Mouse (Mus musculus) forebrain, embryonic 15.5 days (tissue): ENCODE measurements around the gene Cacna1a. TPM values are rescaled to one million over a fixed set of nuclear protein-coding genes. Genes with fewer than 3 reads are reported as not detected.
A peak's percentile ranks its signal among the peaks of the same experiment; 100 is the strongest.

Source experiments
- ATAC-seq: fragments of 200-750 bp; cut with Nextera tagmentation; replicated peaks from 2 replicates; pipeline ENCODE4 v1.8.0; 2017; ENCODE audit warnings: mild to moderate bottlenecking, moderate TSS enrichment, moderate library complexity
- H3K27ac ChIP-seq: fragments of 300-500 bp; sonication (generic); replicated peaks from 2 replicates; pipeline ENCODE4 v1.5.1; 2015; ENCODE audit warnings: mild to moderate bottlenecking, inconsistent platforms
- H3K27me3 ChIP-seq: fragments of 300-500 bp; sonication (generic); 2 replicates; pipeline ENCODE4 v1.6.1; 2015; ENCODE audit warnings: inconsistent platforms
- H3K36me3 ChIP-seq: fragments of 300-500 bp; sonication (generic); 2 replicates; pipeline ENCODE4 v1.6.1; 2015; ENCODE audit warnings: mild to moderate bottlenecking, inconsistent platforms
- H3K4me1 ChIP-seq: fragments of 300-500 bp; sonication (generic); 2 replicates; pipeline ENCODE4 v1.6.1; 2015; ENCODE audit warnings: inconsistent platforms
- H3K4me2 ChIP-seq: fragments of 300-500 bp; sonication (generic); replicated peaks from 2 replicates; pipeline ENCODE4 v1.6.1; 2015; ENCODE audit warnings: mild to moderate bottlenecking, inconsistent platforms
- H3K4me3 ChIP-seq: fragments of 300-500 bp; sonication (generic); 2 replicates; pipeline ENCODE4 v1.5.1; 2015; ENCODE audit warnings: mild to moderate bottlenecking, inconsistent platforms
- H3K9ac ChIP-seq: fragments of 300-500 bp; sonication (generic); replicated peaks from 2 replicates; pipeline ENCODE4 v1.6.1; 2015; ENCODE audit warnings: mild to moderate bottlenecking, inconsistent platforms
- H3K9me3 ChIP-seq: fragments of 300-500 bp; sonication (generic); 2 replicates; pipeline ENCODE4 v1.6.1; 2016; ENCODE audit warnings: inconsistent platforms
- WGBS: fragments of 180-500 bp; shearing (Covaris S2); methylation state at CpG from one replicate; pipeline ENCODE4 v1.1.7; 2015; ENCODE audit warnings: mixed read lengths; 5-methylcytosine and 5-hydroxymethylcytosine counted together
- polyA plus RNA-seq: library from polyadenylated mRNA; unstranded; fragments of >200 nt; fragmentation: Nextera tagmentation; extraction: Ambion mirVana; gene quantifications from 2 replicates; pipeline ENCODE4 v1.2.1, GENCODE M21; 2015

Cacna1a gene
- polyA plus RNA-seq, 1 experiment from 2014 or later: 12.9 TPM

- Histone ChIP-seq H3K9ac (no peak overlapping the region), H3K36me3 (peaks cover 7% of the 10 kb centered on the region; the same call in 1 of the 2 replicates), H3K27ac (peak overlapping the region; percentile 67), H3K27me3 (no peaks in the 10 kb centered on the region), H3K4me3 (no peak overlapping the region), H3K4me2 (no peak overlapping the region), H3K9me3 (no peaks in the 10 kb centered on the region), H3K4me1 (peaks cover 20% of the 10 kb centered on the region)
- 27% methylated on average over 2 of the region's 2 CpGs for WGBS
- no peak for ATAC-seq
Measured at GRCm38 (mm10) chr8:84520999-84521398, 132.8 kb downstream of the Cacna1a start.

GRCm38 (mm10) chr8:84528036-84528435 lies 139.8 kb downstream of the Cacna1a start:
- Histone ChIP-seq H3K27ac (no peak overlapping the region), H3K27me3 (no peaks in the 10 kb centered on the region), H3K4me1 (no peaks in the 10 kb centered on the region), H3K36me3 (peaks cover 17% of the 10 kb centered on the region; the same call in 1 of the 2 replicates), H3K9me3 (no peaks in the 10 kb centered on the region), H3K9ac (no peak overlapping the region), H3K4me3 (no peak overlapping the region), H3K4me2 (no peak overlapping the region)
- 84% methylated on average over 7 of the region's 7 CpGs for WGBS
- ATAC-seq: no peak

- Histone ChIP-seq H3K9me3 (no peaks in the 10 kb centered on the region), H3K4me1 (no peaks in the 10 kb centered on the region), H3K27ac (no peak overlapping the region), H3K4me3 (no peak overlapping the region), H3K36me3 (peaks cover 24% of the 10 kb centered on the region; the same call in 1 of the 2 replicates), H3K27me3 (no peaks in the 10 kb centered on the region), H3K9ac (no peak overlapping the region), H3K4me2 (no peak overlapping the region)
- 81% methylated on average over 4 of the region's 4 CpGs for WGBS
- ATAC-seq: no peak
Measured at GRCm38 (mm10) chr8:84529548-84529947, 141.3 kb downstream of the Cacna1a start.

GRCm38 (mm10) chr8:84532725-84533124 lies 144.5 kb downstream of the Cacna1a start:
- Histone ChIP-seq H3K27ac (no peak overlapping the region), H3K9me3 (no peaks in the 10 kb centered on the region), H3K9ac (no peak overlapping the region), H3K27me3 (no peaks in the 10 kb centered on the region), H3K4me3 (no peak overlapping the region), H3K4me2 (no peak overlapping the region), H3K36me3 (peaks cover 36% of the 10 kb centered on the region), H3K4me1 (no peaks in the 10 kb centered on the region)
- no peak for ATAC-seq
- WGBS: 92% methylated on average over 1 of the region's 1 CpGs

- H3K36me3 ChIP-seq: peaks cover 40% of the 10 kb centered on the region
- ATAC-seq: no peak
- H3K9ac ChIP-seq: no peak overlapping the region
- no peak overlapping the region for H3K4me2 ChIP-seq
- H3K27me3 ChIP-seq: no peaks in the 10 kb centered on the region
- no peak overlapping the region for H3K4me3 ChIP-seq
- H3K27ac ChIP-seq: no peak overlapping the region
- H3K9me3 ChIP-seq: no peaks in the 10 kb centered on the region
- WGBS: 75% methylated on average over 4 of the region's 4 CpGs
- H3K4me1 ChIP-seq: no peaks in the 10 kb centered on the region
Measured at GRCm38 (mm10) chr8:84533341-84533740, 145.1 kb downstream of the Cacna1a start.

- 86% methylated on average over 5 of the region's 5 CpGs for whole genome bisulfite sequencing
- H3K9ac ChIP-seq: no peak overlapping the region
Measured at GRCm38 (mm10) chr8:84536917-84537316, 148.7 kb downstream of the Cacna1a start.

GRCm38 (mm10) chr8:84539376-84539775 lies 151.1 kb downstream of the Cacna1a start:
- no peak overlapping the region for H3K27ac ChIP-seq
- no peaks in the 10 kb centered on the region for H3K27me3 ChIP-seq
- no peak overlapping the region for H3K9ac ChIP-seq
- no peak overlapping the region for H3K4me3 ChIP-seq
- no peak for ATAC-seq
- no peaks in the 10 kb centered on the region for H3K9me3 ChIP-seq
- H3K36me3 ChIP-seq: peaks cover 24% of the 10 kb centered on the region
- 63% methylated on average over 6 of the region's 6 CpGs for WGBS
- H3K4me1 ChIP-seq: no peaks in the 10 kb centered on the region
- H3K4me2 ChIP-seq: no peak overlapping the region

More at GRCm38 (mm10) chr8:84536917-84537316, 148.7 kb downstream of the Cacna1a start:
- H3K36me3 ChIP-seq: peaks cover 35% of the 10 kb centered on the region
- H3K9me3 ChIP-seq: no peaks in the 10 kb centered on the region
- no peaks in the 10 kb centered on the region for H3K27me3 ChIP-seq
- no peak overlapping the region for H3K4me2 ChIP-seq
- no peaks in the 10 kb centered on the region for H3K4me1 ChIP-seq
- no peak overlapping the region for H3K27ac ChIP-seq
- H3K4me3 ChIP-seq: no peak overlapping the region
- no peak for ATAC-seq

- no peak overlapping the region for H3K9ac ChIP-seq
- 76% methylated on average over 7 of the region's 7 CpGs for WGBS
- no peaks in the 10 kb centered on the region for H3K4me1 ChIP-seq
- no peaks in the 10 kb centered on the region for H3K27me3 ChIP-seq
- ATAC-seq: no peak
- H3K36me3 ChIP-seq: peaks cover 4% of the 10 kb centered on the region; the same call in 1 of the 2 replicates
- no peaks in the 10 kb centered on the region for H3K9me3 ChIP-seq
- no peak overlapping the region for H3K4me3 ChIP-seq
- H3K27ac ChIP-seq: no peak overlapping the region
- no peak overlapping the region for H3K4me2 ChIP-seq
Measured at GRCm38 (mm10) chr8:84542481-84542880, 154.2 kb downstream of the Cacna1a start.

- Histone ChIP-seq H3K4me2 (no peak overlapping the region), H3K36me3 (peaks cover under 1% of the 10 kb centered on the region; the same call in 1 of the 2 replicates), H3K27ac (no peak overlapping the region), H3K9ac (no peak overlapping the region), H3K9me3 (no peaks in the 10 kb centered on the region), H3K4me3 (no peak overlapping the region), H3K4me1 (no peaks in the 10 kb centered on the region), H3K27me3 (no peaks in the 10 kb centered on the region)
- 92% methylated on average over 3 of the region's 3 CpGs for WGBS
- no peak for ATAC-seq
Measured at GRCm38 (mm10) chr8:84545522-84545921, 157.3 kb downstream of the Cacna1a start.

- Histone ChIP-seq H3K4me3 (no peak overlapping the region), H3K9me3 (no peaks in the 10 kb centered on the region), H3K36me3 (peaks cover 5% of the 10 kb centered on the region; the same call in 1 of the 2 replicates), H3K27ac (no peak overlapping the region), H3K4me2 (no peak overlapping the region), H3K27me3 (peaks cover 11% of the 10 kb centered on the region), H3K4me1 (peaks cover 18% of the 10 kb centered on the region), H3K9ac (no peak overlapping the region)
- WGBS: 90% methylated on average over 4 of the region's 4 CpGs
- ATAC-seq: no peak
Measured at GRCm38 (mm10) chr8:84552457-84552856, 164.2 kb downstream of the Cacna1a start.

- no peak overlapping the region for H3K27ac ChIP-seq
- 0 out of 2 replicates have a peak overlapping the region, but pooled peaks have one; percentile 8 for H3K9ac ChIP-seq
- no peak overlapping the region for H3K4me3 ChIP-seq
- 84% methylated on average over 8 of the region's 8 CpGs for WGBS
- H3K27me3 ChIP-seq: peaks cover 17% of the 10 kb centered on the region
- H3K9me3 ChIP-seq: no peaks in the 10 kb centered on the region
- H3K4me2 ChIP-seq: no peak overlapping the region
- H3K36me3 ChIP-seq: peaks cover 5% of the 10 kb centered on the region; the same call in 1 of the 2 replicates
- peaks cover 18% of the 10 kb centered on the region for H3K4me1 ChIP-seq
- no peak for ATAC-seq
Measured at GRCm38 (mm10) chr8:84553106-84553505, 164.9 kb downstream of the Cacna1a start.

GRCm38 (mm10) chr8:84553617-84554016 lies 165.4 kb downstream of the Cacna1a start:
- H3K36me3 ChIP-seq: peaks cover 5% of the 10 kb centered on the region; the same call in 1 of the 2 replicates
- WGBS: 88% methylated on average over 4 of the region's 4 CpGs

More at GRCm38 (mm10) chr8:84553617-84554016, 165.4 kb downstream of the Cacna1a start:
- no peak overlapping the region for H3K4me2 ChIP-seq
- H3K4me1 ChIP-seq: peaks cover 18% of the 10 kb centered on the region
- H3K27me3 ChIP-seq: peaks cover 22% of the 10 kb centered on the region
- no peak for ATAC-seq
- 0 out of 2 replicates have a peak overlapping the region, but pooled peaks have one; percentile 8 for H3K9ac ChIP-seq
- no peak overlapping the region for H3K4me3 ChIP-seq
- no peaks in the 10 kb centered on the region for H3K9me3 ChIP-seq
- H3K27ac ChIP-seq: no peak overlapping the region
